In the genomic region with DNA sequence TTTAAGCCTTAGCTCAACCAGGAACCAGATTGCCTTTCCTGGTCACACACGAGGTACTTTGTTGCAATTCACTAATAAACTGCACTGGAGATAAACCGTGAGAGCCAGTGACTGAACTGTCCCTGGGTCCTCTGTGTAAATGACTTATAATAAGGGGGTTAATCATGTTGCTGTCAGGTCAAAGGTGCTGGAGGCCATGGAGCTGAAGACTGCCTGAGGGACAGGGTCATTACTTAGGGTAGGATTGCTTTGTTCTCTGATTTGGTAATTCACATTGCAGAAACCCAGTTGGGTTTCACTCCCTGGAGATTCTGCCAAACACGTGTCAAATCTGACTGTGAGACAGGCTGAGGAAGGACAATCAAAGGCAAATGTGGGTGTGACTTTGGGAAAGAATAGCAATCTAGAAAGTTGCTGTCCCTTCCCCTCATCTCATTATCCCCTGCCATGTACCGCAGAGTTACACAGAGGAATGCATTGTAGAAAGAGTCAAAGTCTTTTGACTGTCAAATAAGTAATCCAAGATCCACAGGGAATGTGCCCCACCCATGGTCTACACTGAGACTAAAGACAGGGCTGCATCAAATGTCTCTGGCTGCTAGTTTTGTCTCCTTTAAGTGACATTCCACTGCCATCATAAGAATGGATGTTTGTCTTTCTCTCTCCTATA, we compare ENCODE assay signal across 16 mouse cellular contexts. TPM values are rescaled to one million over a fixed set of nuclear protein-coding genes. Genes with fewer than 3 reads are reported as not detected.
A peak's percentile ranks its signal among the peaks of the same experiment; 100 is the strongest.
DNase-seq lines count a peak whose midpoint lies in the region; ATAC-seq lines count a peak whose summit lies in the region.
"Had no signal": no experiment of that assay in that cellular context is flagged by ENCODE, and none has a peak within 500 bp of the region (broad histone marks: within the 10 kb centered on the region; RNA-seq: fewer than 3 reads in every experiment).

No protein-coding gene starts in this region.

- H3K9ac ChIP-seq in midbrain, embryonic 15.5 days: no peak overlapping the region
- H3K9ac ChIP-seq in embryonic facial prominence, embryonic 11.5 days (replicated peaks; ENCODE audit: low read length): no peak overlapping the region
- H3K9ac ChIP-seq: embryonic facial prominence, embryonic 15.5 days; limb, embryonic 12.5 days; liver, embryonic 14.5 days; neural tube, embryonic 13.5 days had no signal

- no peak overlapping the region for H3K4me2 ChIP-seq in midbrain, embryonic 15.5 days
- no peak overlapping the region for H3K4me2 ChIP-seq in embryonic facial prominence, embryonic 11.5 days (ENCODE audit: low read depth, low read length)
- H3K4me2 ChIP-seq: embryonic facial prominence, embryonic 15.5 days; neural tube, embryonic 13.5 days had no signal

- intact Hi-C loops in left cerebral cortex, postnatal 4 days (cut with DNase I): no loop called here

- no peaks in the 10 kb centered on the region for H3K36me3 ChIP-seq in midbrain, embryonic 10.5 days
- H3K36me3 ChIP-seq in midbrain, embryonic 15.5 days (replicated peaks): no peaks in the 10 kb centered on the region
- H3K36me3 ChIP-seq in embryonic facial prominence, embryonic 11.5 days (replicated peaks; ENCODE audit: control insufficient read depth, insufficient read depth, low read depth, low read length): no peaks in the 10 kb centered on the region
- H3K36me3 ChIP-seq: embryonic facial prominence, embryonic 15.5 days; limb, embryonic 12.5 days; neural tube, embryonic 13.5 days had no signal

- H3K9me3 ChIP-seq in midbrain, embryonic 10.5 days (replicated peaks): no peaks in the 10 kb centered on the region
- no peaks in the 10 kb centered on the region for H3K9me3 ChIP-seq in midbrain, embryonic 15.5 days
- H3K9me3 ChIP-seq in embryonic facial prominence, embryonic 11.5 days (replicated peaks; ENCODE audit: control insufficient read depth, low read length): no peaks in the 10 kb centered on the region
- H3K9me3 ChIP-seq: embryonic facial prominence, embryonic 15.5 days; limb, embryonic 12.5 days; neural tube, embryonic 13.5 days had no signal

- WGBS in midbrain, embryonic 10.5 days: 14% methylated on average over 4 of the region's 4 CpGs
- 14% methylated on average over 4 of the region's 4 CpGs for WGBS in midbrain, embryonic 15.5 days
- 15% methylated on average over 4 of the region's 4 CpGs for WGBS in embryonic facial prominence, embryonic 11.5 days

- ATAC-seq in midbrain, embryonic 15.5 days (replicated peaks): no peak
- peak; percentile 61; the same call in 1 of the 2 replicates for ATAC-seq in embryonic facial prominence, embryonic 11.5 days (replicated peaks; ENCODE audit: insufficient number of reproducible peaks, low FRiP score, low TSS enrichment, low read depth)
- ATAC-seq: activated CD4-positive, CD25-positive, alpha-beta regulatory T cell, adult 4 months; forebrain, embryonic 14.5 days had no signal

- no peaks in the 10 kb centered on the region for H3K27me3 ChIP-seq in midbrain, embryonic 10.5 days (ENCODE audit: low read depth, poor library complexity, severe bottlenecking)
- no peaks in the 10 kb centered on the region for H3K27me3 ChIP-seq in midbrain, embryonic 15.5 days (replicated peaks)
- H3K27me3 ChIP-seq in embryonic facial prominence, embryonic 11.5 days (ENCODE audit: control insufficient read depth, insufficient read depth, low read length): no peaks in the 10 kb centered on the region
- H3K27me3 ChIP-seq: embryonic facial prominence, embryonic 15.5 days; limb, embryonic 12.5 days; neural tube, embryonic 13.5 days had no signal

- H3K4me1 ChIP-seq in midbrain, embryonic 10.5 days: peaks cover 17% of the 10 kb centered on the region
- no peaks in the 10 kb centered on the region for H3K4me1 ChIP-seq in midbrain, embryonic 15.5 days
- H3K4me1 ChIP-seq in embryonic facial prominence, embryonic 11.5 days (ENCODE audit: control insufficient read depth, insufficient read depth, low read length): no peaks in the 10 kb centered on the region
- H3K4me1 ChIP-seq: embryonic facial prominence, embryonic 15.5 days; neural tube, embryonic 13.5 days had no signal

- H3K4me3 ChIP-seq in midbrain, embryonic 10.5 days: no peak overlapping the region
- H3K4me3 ChIP-seq in midbrain, embryonic 15.5 days: no peak overlapping the region
- no peak overlapping the region for H3K4me3 ChIP-seq in embryonic facial prominence, embryonic 11.5 days (ENCODE audit: low read depth, low read length)
- H3K4me3 ChIP-seq: embryonic facial prominence, embryonic 15.5 days; layer of hippocampus, adult 2 months; limb, embryonic 12.5 days; neural tube, embryonic 13.5 days had no signal

- no peak overlapping the region for H3K27ac ChIP-seq in midbrain, embryonic 10.5 days (replicated peaks)
- H3K27ac ChIP-seq in midbrain, embryonic 15.5 days: no peak overlapping the region
- no peak overlapping the region for H3K27ac ChIP-seq in embryonic facial prominence, embryonic 11.5 days (replicated peaks; ENCODE audit: low read depth, low read length)
- H3K27ac ChIP-seq: embryonic facial prominence, embryonic 15.5 days; layer of hippocampus, adult 2 months; limb, embryonic 12.5 days; liver, embryonic 14.5 days; neural tube, embryonic 13.5 days had no signal

- DNase-seq in adrenal gland, postnatal 14 days: peak; percentile 7
- DNase-seq in adrenal gland, adult 2 months: no peak
- DNase-seq in midbrain, embryonic 10.5 days (ENCODE audit: low spot score): peak; percentile 21
- DNase-seq in embryonic facial prominence, embryonic 11.5 days (ENCODE audit: low spot score): no peak
- DNase-seq in retina, postnatal 1 day: peak; percentile 12
- DNase-seq in left cerebral cortex, adult 8-10 months (ENCODE audit: low spot score in 2 of 2): no peak
- DNase-seq in left cerebral cortex, postnatal 4 days: no peak
- DNase-seq: cerebellum, postnatal 25 days had no signal

RNA-seq across cellular contexts. Expression of a gene that starts 51.8 kb away (rescaled TPM):
- total RNA-seq in adrenal gland, postnatal 14 days (2021): 28.4 and 32.3 TPM in 2 replicates
- 10 to 100 TPM; 30.8 to 33.3 TPM for total RNA-seq in adrenal gland, adult 2 months (2021)
- 2.2 and 3.3 TPM in 2 replicates for polyA plus RNA-seq in adrenal gland, adult 2 months (2012; rRNA removed)
- polyA plus RNA-seq in midbrain, embryonic 10.5 days (2016; fragmentation: Nextera tagmentation; extraction: Ambion mirVana): 24.5 and 27.0 TPM in 2 replicates
- polyA plus RNA-seq in midbrain, embryonic 15.5 days (2015; fragmentation: Nextera tagmentation; extraction: Ambion mirVana): 24.9 and 27.3 TPM in 2 replicates
- 8.6 and 9.5 TPM in 2 replicates for polyA plus RNA-seq in embryonic facial prominence, embryonic 11.5 days (2014; fragmentation: Nextera tagmentation; extraction: Ambion mirVana)
- total RNA-seq in left cerebral cortex, adult 8-10 months (2022): 10 to 100 TPM; 36.4 to 43.3 (median 39.8) TPM
- 10 to 100 TPM; 62.7 to 65.7 TPM for total RNA-seq in left cerebral cortex, postnatal 4 days (2021)

Comparison
In these comparisons a context has a peak if more than half of its experiments do, and no peak if none do; other contexts are left out.
1. DNase-seq: peak in adrenal gland, postnatal 14 days (single experiment), midbrain, embryonic 10.5 days (single experiment) and retina, postnatal 1 day (single experiment); none in adrenal gland, adult 2 months (single experiment), embryonic facial prominence, embryonic 11.5 days (single experiment), left cerebral cortex, adult 8-10 months (0 of 2) and left cerebral cortex, postnatal 4 days (single experiment).